Mouse (Mus musculus) testis, adult 2 months (tissue): ENCODE measurements around the gene Nrip1.

Source experiments
- CTCF ChIP-seq: fragments of 200-500 bp; IDR thresholded peaks from 2 replicates; pipeline ENCODE4 v1.5.1; 2012; ENCODE audit warnings: low read depth, mild to moderate bottlenecking, inconsistent platforms, low read length, moderate library complexity; ENCODE audit not compliant: control insufficient read depth, insufficient read depth, insufficient replicate concordance
- POLR2A ChIP-seq: fragments of 200-500 bp; IDR thresholded peaks from 2 replicates; pipeline ENCODE4 v1.6.1; 2012; ENCODE audit warnings: low read depth, mild to moderate bottlenecking, inconsistent platforms, low read length, moderate library complexity; ENCODE audit not compliant: control insufficient read depth

GRCm38 (mm10) chr16:76347719-76348421, 25.8 kb downstream of the Nrip1 start:
- no peak for TF ChIP-seq CTCF
- TF ChIP-seq POLR2A: no peak
